Mouse (Mus musculus) lung, postnatal 0 days (tissue): ENCODE measurements at regions not wholly inside any gene's neighbourhood (a gene's known extent, or its start where the extent isn't known, plus 50 kb on each side); places are given as distances from the start of the nearest gene placed in this dataset.

Source experiments
- CTCF ChIP-seq: IDR thresholded peaks from 2 replicates; pipeline ENCODE4 v1.5.1; 2016; ENCODE audit warnings: antibody characterized with exemption, mild to moderate bottlenecking
- EP300 ChIP-seq: IDR thresholded peaks from 2 replicates; pipeline ENCODE4 v1.6.1; 2016; ENCODE audit warnings: antibody characterized with exemption, mild to moderate bottlenecking, control low read depth

GRCm38 (mm10) chr10:3662156-3662555 is 78.0 kb upstream of the Plekhg1 start:
- no peak for TF ChIP-seq CTCF
- no peak for TF ChIP-seq EP300
